Mouse (Mus musculus) kidney, embryonic 16.5 days (tissue): Measurements from ENCODE around the gene Maco1. TPM values are rescaled to one million over a fixed set of nuclear protein-coding genes. Genes with fewer than 3 reads are reported as not detected.
A peak's percentile ranks its signal among the peaks of the same experiment; 100 is the strongest.
"Not testable (repeated sequence)": the region's sequence is repeated elsewhere in the genome, so short reads cannot be mapped to it uniquely, and the experiment has no call there.

ENCODE experiments used
- ATAC-seq: fragments of 200-750 bp; cut with Nextera tagmentation; 2 replicates; pipeline ENCODE4 v1.8.0; 2017; ENCODE audit warnings: moderate TSS enrichment; ENCODE audit not compliant: low FRiP score, low TSS enrichment
- H3K27ac ChIP-seq: fragments of 300-500 bp; sonication (generic); 2 replicates; pipeline ENCODE4 v1.5.1; 2014; ENCODE audit warnings: low read length
- H3K27me3 ChIP-seq: fragments of 300-500 bp; sonication (generic); 2 replicates; pipeline ENCODE4 v1.6.1; 2014; ENCODE audit warnings: low read length, control low read depth, mixed read lengths; ENCODE audit not compliant: insufficient read depth
- H3K36me3 ChIP-seq: fragments of 300-500 bp; sonication (generic); 2 replicates; pipeline ENCODE4 v1.6.1; 2014; ENCODE audit warnings: low read length, control low read depth, mixed read lengths; ENCODE audit not compliant: insufficient read depth
- H3K4me1 ChIP-seq: fragments of 300-500 bp; sonication (generic); 2 replicates; pipeline ENCODE4 v1.6.1; 2014; ENCODE audit warnings: low read length, control low read depth, mixed read lengths; ENCODE audit not compliant: insufficient read depth
- H3K4me2 ChIP-seq: fragments of 300-500 bp; sonication (generic); replicated peaks from 2 replicates; pipeline ENCODE4 v1.6.1; 2014; ENCODE audit warnings: low read depth, low read length
- H3K4me3 ChIP-seq: fragments of 300-500 bp; sonication (generic); 2 replicates; pipeline ENCODE4 v1.5.1; 2014; ENCODE audit warnings: mild to moderate bottlenecking, low read length
- H3K9ac ChIP-seq: fragments of 300-500 bp; sonication (generic); replicated peaks from 2 replicates; pipeline ENCODE4 v1.6.1; 2014; ENCODE audit warnings: low read length
- H3K9me3 ChIP-seq: fragments of 300-500 bp; sonication (generic); 2 replicates; pipeline ENCODE4 v1.6.1; 2016; ENCODE audit warnings: low read length, control low read depth
- WGBS: fragments of 180-500 bp; shearing (Covaris S2); extraction: QIAGEN DNeasy Blood & Tissue Kit; methylation state at CpG from one replicate; pipeline ENCODE4 v1.1.7; 2014; 5-methylcytosine and 5-hydroxymethylcytosine counted together
- polyA plus RNA-seq: library from polyadenylated mRNA; unstranded; fragments of >200 nt; fragmentation: Nextera tagmentation; extraction: Ambion mirVana; gene quantifications from 2 replicates; pipeline ENCODE4 v1.2.1, GENCODE M21; 2015

Maco1 gene
- polyA plus RNA-seq, 1 experiment from 2014 or later, result 33.1 TPM

GRCm38 (mm10) chr4:134802155-134802554 is 51.0 kb downstream of the Maco1 start:
- H3K4me1 ChIP-seq, result peaks cover 10% of the 10 kb centered on the region
- H3K4me3 ChIP-seq, result no peak overlapping the region
- H3K9ac ChIP-seq, result no peak overlapping the region
- H3K27ac ChIP-seq, result peak overlapping the region; percentile 47; the same call in 1 of the 2 replicates
- no peaks in the 10 kb centered on the region for H3K27me3 ChIP-seq
- WGBS, result 62% methylated on average over 10 of the region's 10 CpGs
- no peak overlapping the region for H3K4me2 ChIP-seq
- no peaks in the 10 kb centered on the region for H3K9me3 ChIP-seq
- no peak for ATAC-seq
- H3K36me3 ChIP-seq, result peaks cover 29% of the 10 kb centered on the region

- WGBS, result 69% methylated on average over 10 of the region's 10 CpGs
- Histone ChIP-seq H3K4me2 (no peak overlapping the region), H3K27me3 (no peaks in the 10 kb centered on the region), H3K9me3 (no peaks in the 10 kb centered on the region), H3K9ac (no peak overlapping the region), H3K36me3 (peaks cover 18% of the 10 kb centered on the region), H3K27ac (no peak overlapping the region), H3K4me3 (no peak overlapping the region), H3K4me1 (peaks cover 19% of the 10 kb centered on the region)
- ATAC-seq, result no peak
These were observed 52.5 kb downstream of the Maco1 start for GRCm38 (mm10) chr4:134800693-134801092.

- Histone ChIP-seq H3K36me3 (peaks cover 12% of the 10 kb centered on the region), H3K9ac (no peak overlapping the region), H3K27ac (no peak overlapping the region), H3K4me2 (no peak overlapping the region), H3K4me1 (peaks cover 19% of the 10 kb centered on the region), H3K27me3 (no peaks in the 10 kb centered on the region), H3K9me3 (no peaks in the 10 kb centered on the region), H3K4me3 (no peak overlapping the region)
- no peak for ATAC-seq
- 65% methylated on average over 8 of the region's 8 CpGs for WGBS
These were observed 53.0 kb downstream of the Maco1 start for GRCm38 (mm10) chr4:134800098-134800497.

GRCm38 (mm10) chr4:134799272-134799671 is 53.9 kb downstream of the Maco1 start:
- Histone ChIP-seq H3K9ac (no peak overlapping the region), H3K4me2 (no peak overlapping the region), H3K4me3 (no peak overlapping the region), H3K27me3 (no peaks in the 10 kb centered on the region), H3K9me3 (no peaks in the 10 kb centered on the region), H3K4me1 (peaks cover 19% of the 10 kb centered on the region), H3K36me3 (peaks cover 8% of the 10 kb centered on the region), H3K27ac (no peak overlapping the region)
- peak; percentile 47; the same call in 1 of the 2 replicates for ATAC-seq
- WGBS, result 13% methylated on average over 4 of the region's 4 CpGs

GRCm38 (mm10) chr4:134798861-134799260 is 54.3 kb downstream of the Maco1 start:
- WGBS, result 31% methylated on average over 3 of the region's 3 CpGs

GRCm38 (mm10) chr4:134797621-134798020 is 55.5 kb downstream of the Maco1 start:
- no peak for ATAC-seq
- no peak overlapping the region for H3K27ac ChIP-seq
- 55% methylated on average over 6 of the region's 6 CpGs for WGBS

More at GRCm38 (mm10) chr4:134798861-134799260, 54.3 kb downstream of the Maco1 start:
- Histone ChIP-seq H3K36me3 (peaks cover 5% of the 10 kb centered on the region), H3K9me3 (no peaks in the 10 kb centered on the region), H3K4me3 (no peak overlapping the region), H3K4me2 (no peak overlapping the region), H3K9ac (no peak overlapping the region), H3K27ac (no peak overlapping the region), H3K27me3 (no peaks in the 10 kb centered on the region), H3K4me1 (peaks cover 19% of the 10 kb centered on the region)
- no peak for ATAC-seq

GRCm38 (mm10) chr4:134796581-134797361 is 56.4 kb downstream of the Maco1 start:
- no peaks in the 10 kb centered on the region for H3K27me3 ChIP-seq
- H3K9ac ChIP-seq, result no peak overlapping the region; the same call in 1 of the 2 replicates
- no peak overlapping the region for H3K4me3 ChIP-seq
- no peaks in the 10 kb centered on the region for H3K9me3 ChIP-seq
- no peak overlapping the region for H3K27ac ChIP-seq
- H3K36me3 ChIP-seq, result no peaks in the 10 kb centered on the region; the same call in 1 of the 2 replicates
- H3K4me2 ChIP-seq, result no peak overlapping the region
- no peak for ATAC-seq
- peaks cover 14% of the 10 kb centered on the region for H3K4me1 ChIP-seq
- 29% methylated on average over 7 of the region's 7 CpGs for WGBS

More at GRCm38 (mm10) chr4:134797621-134798020, 55.5 kb downstream of the Maco1 start:
- H3K9ac ChIP-seq, result no peak overlapping the region
- H3K4me1 ChIP-seq, result peaks cover 19% of the 10 kb centered on the region
- H3K9me3 ChIP-seq, result no peaks in the 10 kb centered on the region
- no peaks in the 10 kb centered on the region for H3K27me3 ChIP-seq
- no peak overlapping the region for H3K4me2 ChIP-seq
- no peak overlapping the region for H3K4me3 ChIP-seq
- no peaks in the 10 kb centered on the region; the same call in 1 of the 2 replicates for H3K36me3 ChIP-seq

- no peak for ATAC-seq
- Histone ChIP-seq H3K27ac (no peak overlapping the region), H3K9me3 (no peaks in the 10 kb centered on the region), H3K27me3 (no peaks in the 10 kb centered on the region), H3K9ac (no peak overlapping the region), H3K4me1 (peaks cover 9% of the 10 kb centered on the region; the same call in 1 of the 2 replicates), H3K36me3 (no peaks in the 10 kb centered on the region), H3K4me2 (no peak overlapping the region), H3K4me3 (no peak overlapping the region)
- WGBS, result 79% methylated on average over 5 of the region's 5 CpGs
These were observed 57.2 kb downstream of the Maco1 start for GRCm38 (mm10) chr4:134795819-134796485.

- not testable (repeated sequence) for H3K27ac ChIP-seq, H3K4me3 ChIP-seq, H3K4me1 ChIP-seq, ATAC-seq, H3K9ac ChIP-seq, H3K36me3 ChIP-seq, H3K4me2 ChIP-seq, H3K9me3 ChIP-seq, H3K27me3 ChIP-seq
These were observed 58.2 kb downstream of the Maco1 start for GRCm38 (mm10) chr4:134794959-134795358.
